Mouse (Mus musculus) lung, embryonic 14.5 days (tissue): Measurements from ENCODE around the gene Map9. TPM values are rescaled to one million over a fixed set of nuclear protein-coding genes. Genes with fewer than 3 reads are reported as not detected.

ENCODE experiments used
- ATAC-seq: fragments of 200-750 bp; cut with Nextera tagmentation; 2 replicates; pipeline ENCODE4 v1.8.0; 2017; ENCODE audit warnings: mild to moderate bottlenecking, moderate TSS enrichment, moderate library complexity; ENCODE audit not compliant: insufficient read depth
- DNase-seq: peaks from one replicate; pipeline ENCODE4 v3.0.0-alpha.2; 2015
- H3K27ac ChIP-seq: fragments of 300-500 bp; sonication (generic); 2 replicates; pipeline ENCODE4 v1.5.1; 2014; ENCODE audit warnings: low read depth, mild to moderate bottlenecking, moderate library complexity
- H3K27me3 ChIP-seq: fragments of 300-500 bp; sonication (generic); 2 replicates; pipeline ENCODE4 v1.6.1; 2014; ENCODE audit warnings: low read length, control low read depth; ENCODE audit not compliant: insufficient read depth
- H3K36me3 ChIP-seq: fragments of 300-500 bp; sonication (generic); 2 replicates; pipeline ENCODE4 v1.6.1; 2014; ENCODE audit warnings: control low read depth; ENCODE audit not compliant: insufficient read depth
- H3K4me1 ChIP-seq: fragments of 300-500 bp; sonication (generic); 2 replicates; pipeline ENCODE4 v1.6.1; 2014; ENCODE audit warnings: antibody characterized with exemption, control low read depth; ENCODE audit not compliant: insufficient read depth
- H3K4me2 ChIP-seq: fragments of 300-500 bp; sonication (generic); 2 replicates; pipeline ENCODE4 v1.6.1; 2014; ENCODE audit warnings: mild to moderate bottlenecking
- H3K4me3 ChIP-seq: fragments of 300-500 bp; sonication (generic); 2 replicates; pipeline ENCODE4 v1.5.1; 2014; ENCODE audit warnings: low read depth, low read length
- H3K9ac ChIP-seq: fragments of 300-500 bp; sonication (generic); 2 replicates; pipeline ENCODE4 v1.6.1; 2014
- H3K9me3 ChIP-seq: fragments of 300-500 bp; sonication (generic); 2 replicates; pipeline ENCODE4 v1.6.1; 2016; ENCODE audit warnings: low read depth, low read length, control low read depth
- CTCF ChIP-seq: IDR thresholded peaks from 2 replicates; pipeline ENCODE4 v1.5.1; 2016; ENCODE audit warnings: antibody characterized with exemption, low read depth
- WGBS: fragments of 180-500 bp; shearing (Covaris S2); extraction: QIAGEN DNeasy Blood & Tissue Kit; methylation state at CpG from one replicate; pipeline ENCODE4 v1.1.7; 2014; 5-methylcytosine and 5-hydroxymethylcytosine counted together
- polyA plus RNA-seq: library from polyadenylated mRNA; unstranded; fragments of >200 nt; fragmentation: Nextera tagmentation; extraction: Ambion mirVana; gene quantifications from 2 replicates; pipeline ENCODE4 v1.2.1, GENCODE M21; 2014

Gene Map9
- polyA plus RNA-seq, 1 experiment from 2014 or later, result 7.9 TPM

DNA sequence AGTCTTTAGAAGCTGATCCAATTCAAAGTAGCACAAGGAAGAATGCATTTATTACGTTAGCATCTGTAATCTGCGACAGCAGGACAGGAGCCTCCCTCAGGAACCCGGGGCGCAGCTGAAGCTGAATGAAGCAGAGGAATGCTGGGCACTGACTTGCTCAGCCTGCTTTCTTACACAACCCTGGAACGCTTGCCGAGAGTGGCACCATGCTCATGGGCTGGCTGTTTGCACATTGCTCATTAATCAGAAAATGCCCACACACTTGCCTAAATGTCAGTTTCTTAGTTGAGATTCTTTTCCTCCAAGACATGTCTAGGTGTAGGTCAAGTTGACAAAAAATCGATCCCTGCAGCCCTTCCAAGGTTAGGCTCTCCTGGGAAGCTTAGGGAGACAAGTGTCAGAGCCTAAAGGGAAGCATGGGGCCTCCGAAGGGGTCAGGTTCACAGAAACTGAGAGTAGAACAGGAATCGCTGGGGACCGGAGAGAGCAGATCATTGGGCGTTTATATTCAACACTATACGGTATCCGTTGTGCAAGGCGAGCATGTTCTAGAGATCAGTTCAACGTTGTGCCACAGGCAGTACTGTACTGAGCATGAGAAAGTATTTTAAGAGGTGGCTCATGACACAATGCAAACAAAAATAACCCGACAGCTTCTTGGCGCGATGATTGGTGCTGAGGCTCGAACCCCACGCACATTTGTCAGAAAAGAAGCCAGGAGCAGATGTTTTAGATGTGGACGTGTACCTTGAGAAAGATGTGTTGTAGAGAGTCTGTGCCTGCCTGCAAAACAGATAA lies 11.4 kb downstream of the Map9 start:
- H3K4me3 ChIP-seq, result no peak overlapping the region
- no peaks in the 10 kb centered on the region for H3K27me3 ChIP-seq
- DNase-seq (peak; percentile 72), ATAC-seq (peak; percentile 87)
- TF ChIP-seq CTCF, result no peak
- H3K4me2 ChIP-seq, result peak overlapping the region; percentile 23; the same call in 1 of the 2 replicates
- H3K9ac ChIP-seq, result no peak overlapping the region
- H3K27ac ChIP-seq, result peak overlapping the region; percentile 6; the same call in 1 of the 2 replicates
- H3K9me3 ChIP-seq, result no peaks in the 10 kb centered on the region
- peaks cover 9% of the 10 kb centered on the region for H3K4me1 ChIP-seq
- 51% methylated on average over 21 of the region's 21 CpGs for WGBS
- peaks cover 18% of the 10 kb centered on the region for H3K36me3 ChIP-seq

DNA sequence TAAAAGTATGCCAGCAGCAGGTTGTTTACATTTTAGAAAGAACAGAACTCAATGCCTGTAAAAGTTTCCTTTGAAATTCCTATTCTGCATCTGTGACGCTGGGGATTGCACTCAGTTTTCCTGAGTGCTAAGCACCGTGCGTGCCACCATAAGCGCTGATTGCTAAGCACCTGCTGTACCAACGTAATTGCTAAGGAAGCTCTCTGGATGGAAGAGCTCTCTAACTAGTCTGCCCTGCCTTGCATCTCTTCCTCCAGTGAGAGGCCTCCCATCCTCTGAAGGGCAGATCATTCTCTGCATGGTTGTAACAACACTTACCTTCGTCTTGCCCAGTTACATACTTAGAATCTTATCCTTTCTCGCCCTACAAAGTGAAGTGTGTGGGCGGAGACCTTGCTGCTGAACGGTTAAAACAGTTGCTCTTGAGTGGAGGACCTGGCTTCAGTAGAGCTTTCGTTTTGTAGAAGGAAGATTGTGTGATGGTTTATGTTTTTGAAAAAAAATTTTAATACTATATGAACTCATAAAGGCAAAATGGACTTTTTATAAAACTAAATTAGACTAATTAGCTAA lies 12.7 kb downstream of the Map9 start:
- WGBS, result 66% methylated on average over 10 of the region's 10 CpGs

DNA sequence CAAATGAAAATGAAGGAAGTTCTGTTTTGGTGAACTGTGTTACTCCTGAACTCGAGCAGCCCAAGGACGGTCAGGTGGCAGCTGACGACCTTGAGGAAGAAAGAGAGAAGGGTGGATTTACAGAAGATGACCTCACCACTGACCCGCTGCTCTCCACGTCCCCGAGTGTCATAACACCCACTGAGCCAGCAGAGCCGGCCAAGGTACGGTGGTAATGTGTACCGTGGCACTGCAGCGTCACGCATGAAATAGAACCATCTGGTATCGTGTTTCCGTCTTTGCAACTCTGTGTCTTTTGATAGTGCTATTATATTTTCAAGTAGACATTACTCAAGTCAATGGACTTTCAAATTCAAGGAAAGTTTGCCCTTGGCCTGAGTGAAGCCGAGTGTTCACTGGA lies 19.1 kb downstream of the Map9 start:
- Histone ChIP-seq H3K4me1 (no peaks in the 10 kb centered on the region), H3K4me2 (no peak overlapping the region), H3K9me3 (no peaks in the 10 kb centered on the region), H3K4me3 (no peak overlapping the region), H3K27me3 (no peaks in the 10 kb centered on the region), H3K9ac (no peak overlapping the region), H3K27ac (no peak overlapping the region), H3K36me3 (peaks cover 57% of the 10 kb centered on the region)
- ATAC-seq, result no peak
- no peak for TF ChIP-seq CTCF
- DNase-seq, result no peak
- WGBS, result 84% methylated on average over 14 of the region's 14 CpGs

More for the DNA sequence above, 12.7 kb downstream of the Map9 start:
- DNase-seq (peak; percentile 30), ATAC-seq (no peak)
- no peak for TF ChIP-seq CTCF
- no peak overlapping the region for H3K9ac ChIP-seq
- H3K4me2 ChIP-seq, result no peak overlapping the region
- H3K4me1 ChIP-seq, result peaks cover 9% of the 10 kb centered on the region
- no peak overlapping the region for H3K4me3 ChIP-seq
- H3K27me3 ChIP-seq, result no peaks in the 10 kb centered on the region
- H3K9me3 ChIP-seq, result no peaks in the 10 kb centered on the region
- no peak overlapping the region for H3K27ac ChIP-seq
- H3K36me3 ChIP-seq, result peaks cover 28% of the 10 kb centered on the region

DNA sequence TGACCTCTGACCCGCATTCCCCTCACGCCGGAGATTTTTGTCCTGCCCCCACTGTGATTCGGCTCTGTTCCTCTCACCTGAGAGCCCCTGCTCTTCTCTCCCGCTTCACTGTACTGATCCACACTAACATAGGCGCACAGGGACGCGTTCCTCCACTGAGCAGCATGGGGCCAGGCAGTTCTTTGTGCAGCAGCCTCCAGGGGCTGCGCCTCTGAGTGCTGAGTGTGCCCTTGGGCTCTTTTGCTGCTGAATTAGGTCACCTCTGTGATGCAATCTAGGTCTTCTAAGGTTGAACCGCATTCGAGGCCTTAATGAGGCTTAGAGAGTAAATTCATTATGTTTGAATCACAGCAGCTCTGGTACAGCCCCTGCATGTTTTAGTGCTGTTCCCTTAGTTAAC lies 24.5 kb downstream of the Map9 start:
- 83% methylated on average over 11 of the region's 11 CpGs for WGBS
- ATAC-seq, result no peak
- no peak overlapping the region for H3K9ac ChIP-seq
- H3K27ac ChIP-seq, result no peak overlapping the region
- no peak overlapping the region for H3K4me2 ChIP-seq
- H3K4me3 ChIP-seq, result no peak overlapping the region
- H3K9me3 ChIP-seq, result no peaks in the 10 kb centered on the region
- peaks cover 33% of the 10 kb centered on the region; the same call in 1 of the 2 replicates for H3K36me3 ChIP-seq
- DNase-seq, result no peak
- H3K27me3 ChIP-seq, result no peaks in the 10 kb centered on the region
- no peak for TF ChIP-seq CTCF
- no peaks in the 10 kb centered on the region for H3K4me1 ChIP-seq

DNA sequence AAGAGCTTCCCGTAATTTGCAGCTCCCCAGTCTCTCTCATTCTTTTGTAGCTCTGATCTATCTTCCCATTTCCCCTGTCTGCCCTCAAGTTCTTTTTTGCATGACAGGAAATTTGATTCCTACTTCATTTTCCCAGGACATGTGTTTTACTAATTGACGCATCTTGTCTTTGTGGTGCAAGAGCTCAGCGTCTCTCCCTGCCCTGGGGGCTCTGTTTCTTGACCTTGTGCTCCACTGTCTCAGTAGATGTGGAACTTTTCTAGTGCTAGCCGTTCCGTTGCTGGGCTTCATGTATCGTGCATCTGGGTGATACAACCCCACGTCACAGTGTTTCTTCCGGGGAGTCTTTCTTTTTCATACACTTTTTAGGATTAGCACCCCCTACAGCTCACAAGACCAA lies 27.2 kb downstream of the Map9 start:
- no peak overlapping the region for H3K9ac ChIP-seq
- no peak for TF ChIP-seq CTCF
- no peaks in the 10 kb centered on the region for H3K9me3 ChIP-seq
- no peaks in the 10 kb centered on the region for H3K4me1 ChIP-seq
- H3K36me3 ChIP-seq, result peaks cover 15% of the 10 kb centered on the region; the same call in 1 of the 2 replicates
- H3K4me2 ChIP-seq, result no peak overlapping the region
- no peak overlapping the region for H3K27ac ChIP-seq
- no peaks in the 10 kb centered on the region for H3K27me3 ChIP-seq
- WGBS, result 83% methylated on average over 8 of the region's 8 CpGs
- DNase-seq, result no peak
- ATAC-seq, result no peak
- no peak overlapping the region for H3K4me3 ChIP-seq

DNA sequence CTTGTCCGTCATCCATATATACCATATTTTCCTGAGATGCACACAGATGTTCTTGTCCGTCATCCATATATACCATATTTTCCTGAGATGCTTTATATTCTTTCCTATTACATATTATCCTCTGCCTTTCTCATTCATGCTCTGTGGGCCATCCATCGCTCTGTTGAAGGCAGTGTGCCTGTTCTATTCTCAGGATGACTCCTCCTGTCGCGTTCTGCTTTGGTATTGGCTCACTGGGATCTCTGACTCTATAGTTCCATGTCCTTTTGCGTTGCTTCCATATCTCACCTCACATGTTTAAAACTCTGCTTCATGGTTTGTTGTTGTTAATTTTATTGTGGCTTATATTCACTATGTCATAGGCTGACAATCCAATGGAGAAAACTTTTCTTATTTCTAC lies 48.0 kb downstream of the Map9 start:
- DNase-seq, result no peak
- TF ChIP-seq CTCF, result no peak
- 76% methylated on average over 6 of the region's 6 CpGs for WGBS
- Histone ChIP-seq H3K36me3 (no peaks in the 10 kb centered on the region), H3K9ac (no peak overlapping the region), H3K4me3 (no peak overlapping the region), H3K9me3 (no peaks in the 10 kb centered on the region), H3K27me3 (no peaks in the 10 kb centered on the region), H3K4me2 (no peak overlapping the region), H3K4me1 (no peaks in the 10 kb centered on the region), H3K27ac (no peak overlapping the region)
- no peak for ATAC-seq

DNA sequence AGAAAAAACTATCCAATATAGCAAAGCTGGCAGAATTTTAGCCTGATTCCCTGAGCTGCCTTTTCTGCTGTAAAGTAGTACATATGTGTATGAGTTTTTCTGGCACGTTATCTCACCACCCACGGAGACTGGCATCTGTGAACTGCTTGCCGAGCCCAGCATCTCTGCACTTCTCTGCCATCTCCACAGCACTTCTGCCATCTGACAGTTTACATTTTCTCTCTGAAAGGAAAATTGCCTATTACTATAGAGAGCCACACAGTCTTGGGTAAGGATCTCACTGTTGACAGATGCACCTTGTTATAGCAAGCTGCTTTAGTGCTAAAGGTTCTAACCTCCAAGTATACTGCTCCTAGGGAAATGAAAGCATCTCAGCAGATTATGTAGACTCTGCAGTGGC lies 48.5 kb downstream of the Map9 start:
- H3K9me3 ChIP-seq, result no peaks in the 10 kb centered on the region
- ATAC-seq (no peak), DNase-seq (no peak)
- H3K4me1 ChIP-seq, result no peaks in the 10 kb centered on the region
- H3K4me2 ChIP-seq, result no peak overlapping the region
- H3K4me3 ChIP-seq, result no peak overlapping the region
- no peak overlapping the region for H3K9ac ChIP-seq
- WGBS, result 65% methylated on average over 3 of the region's 3 CpGs
- H3K27ac ChIP-seq, result no peak overlapping the region
- no peak for TF ChIP-seq CTCF
- H3K36me3 ChIP-seq, result no peaks in the 10 kb centered on the region
- H3K27me3 ChIP-seq, result no peaks in the 10 kb centered on the region
